Mouse (Mus musculus): ENCODE measurements around the gene Hbb-bt. TPM values are rescaled to one million over a fixed set of nuclear protein-coding genes. Genes with fewer than 3 reads are reported as not detected.
A peak's percentile ranks its signal among the peaks of the same experiment; 100 is the strongest.
"Not testable (repeated sequence)": the region's sequence is repeated elsewhere in the genome, so short reads cannot be mapped to it uniquely, and the experiment has no call there.

Gene Hbb-bt
- total RNA-seq (2017): 13.0 and 18.6 TPM in 2 replicates

DNA sequence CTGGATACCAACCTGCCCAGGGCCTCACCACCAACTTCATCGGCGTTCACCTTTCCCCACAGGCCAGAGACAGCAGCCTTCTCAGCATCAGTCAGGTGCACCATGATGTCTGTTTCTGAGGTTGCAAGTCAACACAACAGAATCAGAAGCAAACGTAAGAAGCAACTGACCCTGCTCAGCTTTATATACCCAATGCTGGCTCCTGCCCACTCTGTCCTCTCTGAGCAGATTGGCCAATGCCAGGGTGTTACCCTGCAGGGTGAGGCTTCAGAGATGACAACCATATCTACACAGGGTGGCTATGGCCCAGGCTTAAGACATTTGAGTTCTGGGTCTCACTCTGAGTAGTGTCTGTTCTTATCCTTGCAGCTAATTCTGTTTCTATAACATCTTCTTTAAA, at the start of gene Hbb-bt:
Hbb-bt (minus strand) TSS at position 231 of the 400 bp plus-strand sequence.
- no peak for ATAC-seq (replicated peaks; ENCODE audit: low read depth, poor library complexity, severe bottlenecking)

DNA sequence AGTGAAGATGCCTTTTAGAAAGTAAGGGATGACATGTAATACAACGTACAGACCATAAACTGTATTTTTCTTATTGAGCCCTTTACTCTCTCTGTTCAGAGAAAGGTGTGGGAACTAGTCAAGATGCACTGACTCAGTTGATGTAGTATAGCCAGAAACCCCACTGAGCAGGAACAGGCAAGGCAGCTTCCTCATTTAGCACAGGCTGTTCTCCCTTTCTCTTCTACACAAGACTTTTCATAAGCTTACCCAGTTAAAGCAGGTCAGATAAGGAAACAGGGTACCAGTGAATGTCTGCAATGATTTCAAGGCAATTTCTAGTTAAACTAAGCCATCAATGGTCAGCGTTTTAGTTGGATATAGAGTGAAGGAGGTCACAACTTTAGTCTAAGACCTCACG, 47.7 kb upstream of the Hbb-bt start:
- peak; percentile 59 for ATAC-seq (replicated peaks; ENCODE audit: low read depth, poor library complexity, severe bottlenecking)

DNA sequence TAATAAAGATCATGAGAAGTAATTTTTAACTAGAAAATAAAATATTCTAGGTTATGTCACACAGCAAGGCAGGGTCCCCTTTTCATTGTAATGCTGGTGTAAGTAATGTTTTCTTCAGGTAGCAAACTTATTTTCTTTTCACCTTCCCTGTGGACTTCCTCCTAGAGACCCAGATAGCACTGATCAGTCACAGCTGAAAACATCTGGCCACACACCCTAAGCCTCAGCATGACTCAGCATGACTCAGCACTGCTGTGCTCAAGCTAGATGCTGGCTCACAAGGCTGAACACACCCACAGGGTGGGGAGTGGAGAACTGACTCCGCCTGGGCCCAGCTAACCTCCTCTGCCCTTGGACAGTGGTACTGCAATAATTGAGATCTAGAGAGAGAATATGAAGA, 47.1 kb upstream of the Hbb-bt start:
- peak; percentile 88 for ATAC-seq (replicated peaks; ENCODE audit: low read depth, poor library complexity, severe bottlenecking)

DNA sequence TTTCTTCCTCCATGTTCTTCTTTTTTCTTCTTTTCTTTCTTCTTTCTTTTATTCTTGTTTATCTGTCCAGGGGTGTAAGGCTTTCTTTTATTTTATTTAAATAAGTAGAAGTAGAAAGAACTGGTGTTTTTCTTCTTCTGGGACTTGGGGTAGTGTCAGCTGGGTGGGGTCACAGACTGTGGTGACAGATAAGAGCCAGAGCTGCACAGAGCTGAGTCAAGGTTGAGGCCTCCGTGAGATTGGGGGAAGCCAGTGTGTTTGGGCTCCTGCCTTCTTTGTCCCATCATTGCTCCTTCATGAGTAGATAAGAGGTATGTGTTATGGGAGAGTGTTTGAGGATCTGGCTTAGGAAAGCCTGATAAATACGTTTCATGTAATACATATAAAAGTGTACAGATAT, 45.3 kb upstream of the Hbb-bt start:
- ATAC-seq (replicated peaks; ENCODE audit: low read depth, poor library complexity, severe bottlenecking): peak; percentile 82

DNA sequence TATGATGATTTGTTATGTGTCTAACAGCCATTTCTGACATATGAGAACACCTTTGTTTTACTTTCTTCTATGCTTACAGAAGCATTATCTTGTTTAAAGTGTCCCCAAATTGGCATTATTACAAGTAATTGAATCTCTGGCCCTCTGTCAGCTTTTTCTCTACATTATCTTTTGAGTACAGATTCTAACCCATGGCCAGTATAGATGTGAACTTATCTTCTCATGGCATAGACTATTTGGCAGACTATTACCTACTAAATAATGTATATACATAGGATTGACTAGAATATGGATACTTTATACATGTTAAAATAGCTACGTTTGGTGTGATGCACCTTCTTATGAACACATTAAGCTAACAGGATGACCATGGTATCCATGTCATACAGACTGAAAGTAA, 40.9 kb upstream of the Hbb-bt start:
- no peak; the same call in 1 of the 2 replicates for ATAC-seq (replicated peaks; ENCODE audit: low read depth, poor library complexity, severe bottlenecking)

DNA sequence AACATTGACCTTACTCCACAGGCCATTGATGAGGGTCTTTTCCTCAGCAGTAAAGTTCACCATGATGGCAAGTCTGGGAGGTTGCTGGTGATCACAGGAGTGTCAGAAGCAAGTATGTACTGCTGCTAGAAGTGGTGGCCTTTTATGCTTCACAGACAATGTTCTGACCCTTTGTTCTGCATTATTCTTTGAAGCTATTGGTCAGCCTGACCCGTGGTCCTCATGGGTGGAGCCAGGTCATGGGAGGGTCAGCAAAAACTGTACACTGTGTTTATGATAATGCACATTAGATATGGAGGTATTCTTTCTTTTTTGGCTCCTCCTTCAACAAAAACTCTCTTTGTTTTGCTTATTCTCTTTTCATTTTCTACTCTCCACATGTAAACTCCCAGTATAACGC, 39.3 kb upstream of the Hbb-bt start, which contains the start of gene Hbb-y:
Hbb-y (minus strand) TSS at position 127 of the 400 bp plus-strand sequence.
- no peak for ATAC-seq (replicated peaks; ENCODE audit: low read depth, poor library complexity, severe bottlenecking)

DNA sequence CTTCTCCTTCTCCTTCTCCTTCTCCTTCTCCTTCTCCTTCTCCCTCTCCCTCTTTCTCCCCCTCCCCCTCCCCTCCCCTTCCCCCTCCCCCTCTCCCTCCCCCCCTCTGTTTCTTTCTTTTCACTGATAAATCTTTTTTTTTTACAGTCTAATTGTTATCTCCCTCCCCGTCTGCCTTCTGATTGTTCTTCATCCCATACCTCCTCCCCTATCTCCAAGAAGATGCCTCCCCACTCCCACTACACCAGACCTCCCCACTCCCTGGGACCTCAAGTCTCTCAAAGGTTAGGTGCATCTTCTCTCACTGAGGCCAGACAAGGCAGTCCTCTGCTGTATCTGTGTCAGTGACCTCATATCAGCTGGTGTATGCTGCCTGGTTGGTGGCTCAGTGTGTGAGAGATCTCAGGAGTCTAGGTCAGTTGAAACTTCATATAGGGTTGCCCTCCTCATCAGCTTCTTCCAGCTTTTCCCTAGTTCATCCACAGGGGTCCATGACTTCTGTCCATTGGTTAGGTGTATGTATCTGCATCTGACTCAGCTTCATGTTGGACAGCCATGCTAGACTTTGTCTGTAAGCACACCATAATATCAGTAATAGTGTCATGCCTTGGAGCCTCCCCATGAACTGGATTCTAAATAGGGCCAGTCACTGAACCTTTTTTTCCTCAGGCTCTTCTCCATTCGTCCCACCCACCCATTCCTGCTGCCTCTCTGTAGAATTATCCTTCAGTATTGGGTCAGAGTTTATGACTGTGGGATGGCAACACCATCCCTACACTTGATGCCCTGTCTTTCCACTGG, 30.9 kb upstream of the Hbb-bt start:
- no peak for ATAC-seq (replicated peaks; ENCODE audit: low read depth, poor library complexity, severe bottlenecking)

DNA sequence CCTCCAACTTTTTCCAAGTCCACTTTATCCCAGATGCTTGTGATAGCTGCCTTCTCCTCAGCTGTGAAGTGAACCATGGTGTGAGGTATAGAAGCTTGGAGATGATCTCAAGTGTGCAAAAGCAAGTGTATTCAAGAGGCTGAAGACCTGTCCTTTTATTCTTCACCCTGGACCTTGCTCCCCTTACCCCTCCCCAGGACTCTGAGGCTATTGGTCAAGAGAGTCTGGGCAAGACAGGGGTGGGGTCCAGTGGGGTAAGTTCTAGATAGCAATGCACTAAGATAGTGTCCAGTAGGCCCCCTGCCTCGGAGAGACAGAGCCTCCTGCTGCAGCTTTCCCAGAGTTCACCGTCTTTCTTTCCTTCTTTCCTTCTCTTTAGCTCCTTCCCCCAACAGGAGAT, 29.2 kb upstream of the Hbb-bt start, which contains the start of gene Hbb-bh1:
Hbb-bh1 (minus strand) TSS at position 131 of the 400 bp plus-strand sequence.
- ATAC-seq (replicated peaks; ENCODE audit: low read depth, poor library complexity, severe bottlenecking): no peak

DNA sequence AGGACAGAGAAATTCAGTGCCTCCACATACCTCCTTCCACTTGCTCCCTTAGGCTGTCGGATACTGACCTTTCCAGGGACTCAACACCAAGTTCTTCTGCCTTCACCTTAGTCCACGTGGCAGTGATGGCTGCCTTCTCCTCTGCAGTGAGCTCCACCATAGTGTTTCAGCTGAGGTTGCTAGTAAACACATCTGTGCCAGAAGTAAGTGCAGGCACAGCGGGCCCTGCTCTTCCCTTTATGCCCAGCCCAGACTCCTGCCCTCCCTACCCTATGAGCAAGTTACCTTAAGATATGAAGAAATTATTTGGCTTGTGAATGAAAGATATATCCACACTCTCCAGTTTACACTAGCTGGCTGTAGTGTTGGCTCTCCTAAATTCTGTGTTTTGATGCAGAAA, 26.5 kb upstream of the Hbb-bt start, which contains the start of gene Hbb-bh2:
Hbb-bh2 (minus strand) TSS at position 253 of the 400 bp plus-strand sequence.
- ATAC-seq (replicated peaks; ENCODE audit: low read depth, poor library complexity, severe bottlenecking): 0 out of 2 replicates have a peak, but pooled peaks have one; percentile 11

DNA sequence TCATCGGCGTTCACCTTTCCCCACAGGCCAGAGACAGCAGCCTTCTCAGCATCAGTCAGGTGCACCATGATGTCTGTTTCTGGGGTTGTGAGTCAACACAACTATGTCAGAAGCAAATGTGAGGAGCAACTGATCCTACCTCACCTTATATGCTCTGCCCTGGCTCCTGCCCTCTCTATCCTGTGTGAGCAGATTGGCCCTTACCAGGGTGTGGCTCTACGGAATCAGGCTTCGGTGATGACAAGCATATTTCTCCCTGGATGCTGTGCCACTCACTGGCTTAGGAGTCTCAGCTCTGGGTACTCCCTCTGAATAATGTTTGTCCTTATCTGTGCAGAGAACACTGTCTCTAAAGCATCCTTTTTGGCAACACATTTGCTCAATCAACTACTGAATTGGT, 14.0 kb upstream of the Hbb-bt start, which contains the start of gene Hbb-bs:
Hbb-bs (minus strand) TSS at position 289 of the 400 bp plus-strand sequence.
- peak; percentile 39; the same call in 1 of the 2 replicates for ATAC-seq (replicated peaks; ENCODE audit: low read depth, poor library complexity, severe bottlenecking)

DNA sequence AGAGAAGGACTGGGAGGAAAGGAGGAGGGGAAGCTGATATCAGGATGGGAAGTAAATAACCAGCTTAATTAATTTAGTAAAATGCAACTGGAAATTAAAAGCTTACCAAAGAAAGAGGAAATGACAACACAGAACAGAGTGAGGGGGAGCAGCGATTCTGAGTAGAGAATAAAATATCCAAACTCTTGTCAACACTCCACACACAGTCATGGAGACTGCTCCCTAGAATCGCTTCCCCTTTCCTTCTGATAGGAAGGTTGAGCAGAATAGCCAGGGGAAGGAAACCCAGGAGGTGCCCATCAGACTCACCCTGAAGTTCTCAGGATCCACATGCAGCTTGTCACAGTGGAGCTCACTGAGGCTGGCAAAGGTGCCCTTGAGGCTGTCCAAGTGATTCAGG, 13.3 kb upstream of the Hbb-bt start:
- ATAC-seq (replicated peaks; ENCODE audit: low read depth, poor library complexity, severe bottlenecking): peak; percentile 86

DNA sequence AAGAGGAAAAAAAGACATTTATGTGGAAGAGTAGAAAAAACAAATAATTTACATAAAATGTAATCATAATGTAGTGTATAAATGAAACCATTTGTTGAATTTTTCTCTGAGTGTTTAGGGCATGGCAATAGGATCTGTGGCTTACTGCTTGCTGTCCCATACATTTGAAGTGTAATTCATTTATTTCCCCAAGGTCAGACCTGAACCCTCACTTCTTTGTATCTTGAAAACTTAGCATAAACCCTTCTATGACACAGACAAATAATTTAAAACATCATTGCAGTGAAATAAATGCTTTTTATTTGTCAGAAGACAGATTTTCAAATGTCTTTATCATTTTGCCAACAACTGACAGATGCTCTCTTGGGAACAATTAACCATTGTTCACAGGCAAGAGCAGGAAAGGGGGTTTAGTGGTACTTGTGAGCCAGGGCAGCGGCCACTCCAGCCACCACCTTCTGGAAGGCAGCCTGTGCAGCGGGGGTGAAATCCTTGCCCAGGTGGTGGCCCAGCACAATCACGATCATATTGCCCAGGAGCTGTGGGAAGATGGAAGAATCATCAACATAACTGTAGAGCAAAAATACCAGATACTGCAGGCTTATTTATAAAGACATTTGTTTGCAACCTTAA, 12.6 kb upstream of the Hbb-bt start:
- no peak for ATAC-seq (replicated peaks; ENCODE audit: low read depth, poor library complexity, severe bottlenecking)

DNA sequence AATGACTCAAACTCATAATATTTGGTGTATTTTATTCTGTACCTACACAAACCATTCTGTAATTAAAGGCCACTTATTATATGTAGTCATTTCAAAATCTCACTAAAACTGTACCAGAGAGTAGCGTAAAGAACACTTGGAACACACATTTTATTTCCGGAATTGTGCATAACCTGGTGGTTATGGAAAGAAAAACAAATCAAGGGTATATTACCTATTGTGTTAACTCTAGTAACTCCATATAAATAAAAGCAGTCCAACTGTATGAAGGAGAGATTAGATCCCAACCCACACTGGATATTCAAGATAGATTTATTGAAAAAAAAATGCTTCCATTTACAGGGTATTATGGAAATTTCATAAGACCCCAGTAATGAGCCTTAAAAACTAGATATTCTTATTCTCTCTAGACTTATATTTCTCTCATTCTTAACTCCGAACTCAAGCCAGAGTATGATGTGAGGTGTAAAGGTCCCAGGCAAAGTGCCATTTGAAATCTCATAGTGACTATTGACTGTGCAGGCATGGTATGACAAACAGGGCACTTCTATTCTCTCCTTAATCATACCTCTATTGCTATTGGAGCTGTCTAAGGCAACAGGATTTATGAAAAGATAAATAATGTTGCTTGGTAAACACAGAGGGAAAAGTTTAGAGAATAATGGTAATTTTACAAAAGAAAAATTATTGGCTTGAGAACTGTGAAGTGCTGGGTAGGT, 11.9 kb upstream of the Hbb-bt start:
- ATAC-seq (replicated peaks; ENCODE audit: low read depth, poor library complexity, severe bottlenecking): no peak

DNA sequence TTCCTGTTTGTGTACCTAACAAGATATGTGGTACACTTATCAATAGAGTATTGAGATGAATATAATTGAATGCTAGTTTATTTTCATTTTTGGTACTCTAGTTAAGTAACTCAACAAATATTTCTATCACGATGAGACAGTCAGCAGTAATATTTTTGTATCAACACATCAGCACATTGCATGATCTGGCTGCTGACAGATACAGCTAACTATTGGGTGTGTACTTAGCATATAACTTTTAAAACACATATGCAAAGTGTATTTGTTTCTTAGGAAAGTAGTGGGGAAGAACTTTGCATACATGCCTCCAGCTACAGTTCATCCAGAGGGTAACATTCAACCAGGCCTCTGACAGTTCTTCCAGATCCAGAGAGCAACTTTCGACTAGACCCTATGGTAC, 10.8 kb upstream of the Hbb-bt start:
- ATAC-seq (replicated peaks; ENCODE audit: low read depth, poor library complexity, severe bottlenecking): no peak

DNA sequence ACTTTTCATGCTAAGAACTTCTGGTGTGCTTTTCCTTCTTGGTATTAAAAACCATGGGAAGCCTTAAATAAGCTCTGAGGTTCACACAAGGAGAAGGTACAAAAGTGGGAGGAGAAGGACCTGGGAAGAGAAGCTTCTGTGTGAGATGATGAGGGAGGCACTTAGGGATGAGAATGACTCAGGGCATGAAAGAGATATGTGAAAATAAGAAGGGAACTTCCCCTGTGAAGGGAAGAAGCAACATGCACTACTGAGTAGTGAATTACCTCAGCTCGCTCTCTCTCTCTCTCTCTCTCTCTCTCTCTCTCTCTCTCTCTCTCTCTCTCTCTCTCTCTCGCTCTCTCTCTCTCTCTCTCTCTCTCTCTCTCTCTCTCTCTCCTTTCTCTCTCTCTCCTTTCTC, 1.3 kb upstream of the Hbb-bt start:
- not testable (repeated sequence) for ATAC-seq (replicated peaks; ENCODE audit: low read depth, poor library complexity, severe bottlenecking)

DNA sequence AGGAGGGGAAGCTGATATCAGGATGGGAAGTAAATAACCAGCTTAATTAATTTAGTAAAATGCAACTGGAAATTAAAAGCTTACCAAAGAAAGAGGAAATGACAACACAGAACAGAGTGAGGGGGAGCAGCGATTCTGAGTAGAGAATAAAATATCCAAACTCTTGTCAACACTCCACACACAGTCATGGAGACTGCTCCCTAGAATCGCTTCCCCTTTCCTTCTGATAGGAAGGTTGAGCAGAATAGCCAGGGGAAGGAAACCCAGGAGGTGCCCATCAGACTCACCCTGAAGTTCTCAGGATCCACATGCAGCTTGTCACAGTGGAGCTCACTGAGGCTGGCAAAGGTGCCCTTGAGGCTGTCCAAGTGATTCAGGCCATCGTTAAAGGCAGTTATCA, 644 bp downstream of the Hbb-bt start:
- ATAC-seq (replicated peaks; ENCODE audit: low read depth, poor library complexity, severe bottlenecking): peak; percentile 62

DNA sequence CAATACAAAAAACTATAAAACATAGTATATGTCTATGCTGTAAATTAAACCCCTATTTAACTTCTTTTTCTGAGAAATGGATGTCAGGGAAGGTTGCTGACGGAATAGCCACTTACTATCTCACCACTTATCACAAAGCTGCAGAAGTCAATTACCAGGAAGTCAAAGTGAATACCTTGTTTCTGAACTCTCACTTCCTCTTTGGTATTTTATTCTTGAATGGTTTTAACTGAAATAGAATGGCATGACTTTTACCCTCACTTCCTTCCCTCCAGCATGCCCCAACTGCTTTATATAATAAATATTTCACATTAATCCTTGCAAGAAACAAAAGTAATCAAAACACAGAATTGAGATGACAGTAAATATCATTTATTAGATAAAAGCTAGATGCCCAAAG, 1.6 kb downstream of the Hbb-bt start:
- ATAC-seq (replicated peaks; ENCODE audit: low read depth, poor library complexity, severe bottlenecking): peak; percentile 69

DNA sequence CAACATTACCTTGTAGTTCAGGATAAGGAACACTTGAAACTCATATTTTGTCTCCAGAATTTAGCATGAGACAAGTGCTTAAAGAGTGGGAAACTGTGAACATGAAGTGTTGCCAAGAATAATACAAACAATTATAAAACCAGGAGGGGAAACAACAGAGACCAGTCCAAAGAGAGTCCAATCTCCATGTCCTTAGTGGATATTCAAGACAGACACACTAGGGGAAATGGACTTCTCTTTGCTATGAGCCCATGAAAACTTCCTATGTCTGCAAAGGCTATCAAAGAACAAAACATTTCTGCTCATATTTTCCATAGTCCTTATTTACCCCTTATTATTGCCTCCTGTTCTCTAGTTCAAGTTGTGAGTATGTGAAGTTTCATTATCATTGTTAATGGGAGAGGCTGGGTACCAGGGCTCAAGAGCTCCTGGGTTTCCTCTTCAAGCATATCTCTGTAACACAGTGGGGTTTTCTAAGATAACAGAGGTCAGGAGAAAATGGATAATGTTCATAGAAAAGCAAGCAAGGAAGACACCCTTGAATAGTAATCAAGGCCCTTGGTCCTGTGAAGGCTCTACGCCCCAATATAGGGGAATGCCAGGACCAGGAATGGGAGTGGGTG, 2.5 kb downstream of the Hbb-bt start:
- peak; percentile 34 for ATAC-seq (replicated peaks; ENCODE audit: low read depth, poor library complexity, severe bottlenecking)

DNA sequence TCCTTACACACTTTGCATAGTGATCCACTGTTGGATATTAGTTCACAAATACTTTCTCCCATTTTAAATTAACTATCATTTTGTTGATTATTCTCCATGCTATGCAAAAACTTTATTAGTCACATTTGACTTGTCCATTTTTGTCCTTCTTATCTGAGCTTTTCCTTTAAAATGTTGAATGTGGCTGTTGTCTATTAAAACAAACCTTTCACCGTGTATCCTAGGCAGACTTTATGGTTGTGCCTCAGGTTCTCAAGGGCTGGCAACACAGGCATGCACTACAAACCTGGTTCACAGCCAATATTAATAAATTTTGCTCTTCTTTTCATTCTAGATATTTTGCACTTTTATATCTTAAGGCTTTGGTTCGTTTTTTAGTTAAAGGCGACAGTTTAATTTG, 3.0 kb downstream of the Hbb-bt start:
- no peak for ATAC-seq (replicated peaks; ENCODE audit: low read depth, poor library complexity, severe bottlenecking)

DNA sequence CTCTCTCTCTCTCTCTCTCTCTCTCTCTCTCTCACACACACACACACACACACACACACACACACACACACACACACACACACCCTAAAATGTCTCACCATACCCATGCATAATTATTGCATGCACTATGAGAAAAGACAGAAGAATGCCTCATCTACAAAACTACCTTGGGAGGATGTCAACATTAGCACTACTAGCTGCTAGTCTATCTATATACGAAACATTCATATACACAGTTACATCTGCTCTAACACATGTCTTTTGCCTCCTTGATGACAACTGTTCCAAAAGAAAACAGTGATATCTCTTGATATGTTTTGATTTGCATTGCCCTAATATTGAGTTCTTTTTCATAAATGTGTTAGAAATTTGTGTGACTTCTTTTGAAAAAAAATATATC, 3.5 kb downstream of the Hbb-bt start:
- no peak for ATAC-seq (replicated peaks; ENCODE audit: low read depth, poor library complexity, severe bottlenecking)

Measured in common myeloid progenitor, adult 5-6 weeks (primary cell).